Mouse (Mus musculus): Measurements from ENCODE around the gene Pip5k1c.

Pip5k1c gene

DNA sequence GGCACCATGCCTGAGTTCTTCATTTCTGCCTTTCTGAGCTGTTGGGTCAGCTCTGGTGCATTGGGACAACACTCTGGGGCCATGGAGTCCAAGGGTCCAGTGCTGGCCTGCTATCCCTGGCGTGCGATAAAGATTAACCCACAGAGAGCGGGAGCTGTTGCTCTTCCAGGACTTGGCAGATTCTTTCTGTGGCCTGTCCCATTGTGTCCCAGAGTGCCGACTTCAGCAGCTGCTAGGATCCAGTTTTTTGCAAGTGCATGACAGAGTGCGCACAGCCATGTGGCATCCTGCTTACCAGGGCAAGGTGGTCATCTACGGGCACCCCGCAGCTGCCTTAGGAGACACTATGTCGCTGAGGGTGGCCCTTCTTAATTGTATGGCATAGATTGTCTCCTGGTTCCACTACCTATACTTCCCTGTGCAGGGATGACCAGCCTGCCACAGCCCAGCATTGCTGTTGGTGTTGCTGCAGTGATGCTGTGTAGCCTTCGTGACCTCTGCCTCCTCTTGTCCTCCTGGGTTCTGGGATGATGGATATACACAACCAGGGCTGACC, 7.7 kb downstream of the Pip5k1c start:
- ATAC-seq (ENCODE audit: insufficient number of reproducible peaks, low FRiP score, low TSS enrichment) = no peak

DNA sequence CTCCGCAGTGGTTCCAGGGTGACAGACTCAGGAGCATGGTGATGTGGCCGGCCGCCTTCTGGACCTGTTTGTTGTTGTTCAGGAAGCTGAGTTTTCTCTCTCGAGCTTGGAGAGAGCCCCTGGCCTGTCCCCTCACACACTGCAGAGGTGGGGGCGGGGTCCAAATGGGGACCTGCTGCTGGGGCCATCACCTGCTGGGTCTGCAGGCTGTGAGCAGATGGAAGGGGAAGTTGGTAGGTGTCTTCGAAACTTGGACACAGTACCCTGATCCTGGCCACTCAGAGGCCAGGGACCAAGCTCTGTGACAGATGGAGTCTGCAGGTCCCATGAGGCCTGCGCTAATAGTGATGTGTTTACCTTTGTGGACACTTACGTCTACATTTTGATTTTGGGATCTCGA, 8.6 kb downstream of the Pip5k1c start:
- no peak for ATAC-seq (ENCODE audit: insufficient number of reproducible peaks, low FRiP score, low TSS enrichment)

DNA sequence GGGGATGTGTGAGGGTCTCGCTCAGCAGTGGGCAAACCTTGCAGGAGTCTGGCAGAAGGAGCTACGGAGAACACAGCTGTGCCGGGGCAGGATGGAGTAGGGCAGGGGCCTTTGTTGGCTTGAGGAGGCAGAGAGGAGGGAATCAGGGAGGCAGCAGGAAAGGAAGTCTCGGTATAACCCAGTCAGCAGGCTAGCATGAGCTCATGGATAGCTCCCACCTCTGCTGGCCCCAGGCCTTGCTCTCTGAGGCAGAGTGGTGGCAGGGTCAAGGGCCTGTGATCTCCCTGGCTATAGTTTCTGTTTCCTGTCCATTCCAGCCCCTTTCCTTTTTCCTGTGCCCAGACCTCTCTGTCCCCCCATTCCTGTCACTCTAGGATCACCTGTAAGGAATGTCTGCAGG, 9.5 kb downstream of the Pip5k1c start:
- no peak for ATAC-seq (ENCODE audit: insufficient number of reproducible peaks, low FRiP score, low TSS enrichment)

DNA sequence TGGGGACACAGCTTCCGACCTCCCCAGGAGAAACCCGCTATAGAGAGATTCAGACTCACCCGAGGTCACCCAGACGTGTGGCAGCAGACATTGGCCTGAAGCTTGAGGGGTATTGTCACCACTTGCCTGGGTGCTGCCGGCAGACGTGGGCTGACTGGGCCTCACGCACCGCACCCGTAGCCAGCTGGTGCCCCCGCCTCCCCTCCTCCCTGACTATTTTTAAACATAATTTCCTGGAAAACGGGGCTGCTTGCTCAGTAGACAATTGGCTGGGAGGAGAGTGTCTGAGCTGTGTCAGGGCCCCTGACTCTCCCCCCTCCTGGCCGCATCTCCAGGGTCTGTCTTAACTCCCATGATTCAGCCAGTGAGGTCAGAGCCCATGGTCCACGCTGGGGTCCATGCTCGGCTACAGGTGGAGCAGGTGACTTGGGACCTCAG, 10.0 kb downstream of the Pip5k1c start:
- no peak for ATAC-seq (ENCODE audit: insufficient number of reproducible peaks, low FRiP score, low TSS enrichment)

DNA sequence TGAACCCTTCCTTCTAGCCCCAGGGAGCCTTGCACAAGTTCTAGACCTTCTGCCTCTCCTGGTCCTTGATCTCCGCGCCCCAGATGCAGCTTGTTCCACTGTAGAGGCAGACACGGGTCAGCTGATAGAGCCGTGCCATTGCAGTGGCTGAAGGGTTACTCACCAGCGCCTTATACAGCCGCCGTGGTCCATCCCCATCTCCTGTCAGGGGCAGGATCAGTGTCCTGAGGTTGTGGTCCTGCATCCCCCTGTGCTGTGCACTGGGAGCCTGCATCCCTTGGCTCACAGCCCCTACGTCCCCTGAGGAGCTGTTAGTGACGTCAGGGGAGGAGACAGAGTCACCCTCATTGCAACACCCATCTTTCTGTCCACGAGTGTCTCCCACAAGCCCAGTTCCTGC, 10.5 kb downstream of the Pip5k1c start:
- no peak for ATAC-seq (ENCODE audit: insufficient number of reproducible peaks, low FRiP score, low TSS enrichment)

DNA sequence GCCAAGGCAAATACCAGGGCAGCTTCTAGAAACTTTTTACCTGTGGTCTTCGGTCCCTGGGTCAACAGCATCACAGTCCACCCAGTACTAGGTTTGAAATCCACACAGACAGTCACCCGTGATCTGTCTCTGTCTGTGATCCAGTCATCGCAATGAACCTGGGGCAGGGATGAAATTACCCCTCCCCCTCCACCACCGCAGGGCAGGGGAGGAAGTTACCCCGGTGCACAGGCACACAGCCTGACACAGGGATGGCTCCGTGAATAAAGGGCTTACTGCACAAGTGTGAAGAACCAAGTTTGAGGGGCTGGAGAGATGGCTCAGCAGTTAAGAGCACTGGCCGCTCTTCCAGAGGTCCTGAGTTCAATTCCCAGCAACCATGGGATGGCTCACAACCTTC, 11.0 kb downstream of the Pip5k1c start:
- no peak for ATAC-seq (ENCODE audit: insufficient number of reproducible peaks, low FRiP score, low TSS enrichment)

DNA sequence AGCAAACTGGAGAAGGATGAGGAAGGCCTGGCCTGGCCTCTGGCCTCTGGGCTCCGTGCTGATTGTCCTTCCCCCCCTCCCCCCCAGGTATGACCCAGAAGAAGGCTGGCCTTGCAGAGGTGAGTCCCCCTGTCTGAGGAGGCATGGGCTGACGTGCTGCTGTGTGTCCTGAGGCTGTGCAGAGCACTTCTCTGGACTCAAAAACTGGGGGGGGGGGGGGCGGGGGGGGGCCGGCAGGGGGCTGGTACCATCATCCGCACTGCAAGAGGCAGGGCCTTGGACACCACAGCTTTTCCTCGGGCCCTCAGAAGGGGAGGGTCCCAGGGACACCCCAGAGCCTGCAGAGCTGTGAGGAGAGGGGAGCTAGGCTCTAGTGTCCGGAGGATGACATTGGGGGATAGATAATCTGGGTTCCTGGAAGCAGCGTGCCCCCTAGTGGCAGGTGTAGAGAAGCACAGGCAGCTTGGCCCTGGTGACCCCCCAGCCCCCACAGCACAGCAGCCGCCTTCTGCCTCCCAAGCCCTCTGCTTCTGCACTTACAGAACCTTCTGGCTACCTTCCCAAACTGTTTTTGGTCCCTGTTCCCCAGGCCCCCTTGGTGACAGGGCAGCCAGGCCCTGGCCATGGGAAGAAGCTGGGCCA, 12.0 kb downstream of the Pip5k1c start:
- no peak for ATAC-seq (ENCODE audit: insufficient number of reproducible peaks, low FRiP score, low TSS enrichment)

DNA sequence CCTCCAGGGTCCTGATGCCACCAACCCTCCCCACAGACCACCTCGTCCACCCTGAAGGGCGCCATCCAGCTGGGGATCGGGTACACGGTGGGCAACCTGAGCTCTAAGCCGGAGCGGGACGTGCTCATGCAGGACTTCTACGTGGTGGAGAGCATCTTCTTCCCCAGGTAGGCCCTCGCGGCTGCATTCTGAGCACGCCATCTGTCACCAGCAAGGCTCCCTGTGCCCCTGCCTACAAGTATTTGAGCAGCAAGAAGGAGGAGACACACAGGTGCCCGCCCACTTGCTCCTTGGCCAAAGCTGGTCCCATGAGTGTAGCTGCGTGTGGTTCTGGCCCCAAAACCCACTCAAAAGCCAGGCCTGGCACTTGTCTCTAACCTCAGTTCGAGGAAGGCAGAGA, 12.9 kb downstream of the Pip5k1c start:
- no peak for ATAC-seq (ENCODE audit: insufficient number of reproducible peaks, low FRiP score, low TSS enrichment)

DNA sequence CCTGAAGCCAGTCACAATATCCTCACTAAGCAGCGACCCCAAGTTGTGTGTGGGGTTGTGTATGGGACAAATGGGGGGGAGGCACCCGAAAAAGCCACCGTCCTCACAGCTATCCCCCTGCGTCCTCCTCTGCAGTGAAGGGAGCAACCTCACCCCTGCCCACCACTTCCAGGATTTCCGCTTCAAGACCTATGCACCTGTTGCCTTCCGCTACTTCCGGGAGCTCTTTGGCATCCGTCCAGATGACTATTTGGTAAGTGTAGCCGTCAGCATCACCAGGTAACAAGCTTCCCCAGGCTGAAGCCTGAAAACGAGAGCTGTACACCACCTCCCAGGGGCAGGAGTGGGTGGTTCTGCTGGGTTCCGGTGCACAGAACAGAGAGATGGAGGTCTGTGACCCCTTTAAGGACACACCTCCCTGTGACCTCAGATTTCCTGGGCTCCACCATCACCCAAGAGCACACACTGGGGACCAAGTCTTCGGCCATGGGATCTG, 13.5 kb downstream of the Pip5k1c start:
- ATAC-seq (ENCODE audit: insufficient number of reproducible peaks, low FRiP score, low TSS enrichment) = no peak

DNA sequence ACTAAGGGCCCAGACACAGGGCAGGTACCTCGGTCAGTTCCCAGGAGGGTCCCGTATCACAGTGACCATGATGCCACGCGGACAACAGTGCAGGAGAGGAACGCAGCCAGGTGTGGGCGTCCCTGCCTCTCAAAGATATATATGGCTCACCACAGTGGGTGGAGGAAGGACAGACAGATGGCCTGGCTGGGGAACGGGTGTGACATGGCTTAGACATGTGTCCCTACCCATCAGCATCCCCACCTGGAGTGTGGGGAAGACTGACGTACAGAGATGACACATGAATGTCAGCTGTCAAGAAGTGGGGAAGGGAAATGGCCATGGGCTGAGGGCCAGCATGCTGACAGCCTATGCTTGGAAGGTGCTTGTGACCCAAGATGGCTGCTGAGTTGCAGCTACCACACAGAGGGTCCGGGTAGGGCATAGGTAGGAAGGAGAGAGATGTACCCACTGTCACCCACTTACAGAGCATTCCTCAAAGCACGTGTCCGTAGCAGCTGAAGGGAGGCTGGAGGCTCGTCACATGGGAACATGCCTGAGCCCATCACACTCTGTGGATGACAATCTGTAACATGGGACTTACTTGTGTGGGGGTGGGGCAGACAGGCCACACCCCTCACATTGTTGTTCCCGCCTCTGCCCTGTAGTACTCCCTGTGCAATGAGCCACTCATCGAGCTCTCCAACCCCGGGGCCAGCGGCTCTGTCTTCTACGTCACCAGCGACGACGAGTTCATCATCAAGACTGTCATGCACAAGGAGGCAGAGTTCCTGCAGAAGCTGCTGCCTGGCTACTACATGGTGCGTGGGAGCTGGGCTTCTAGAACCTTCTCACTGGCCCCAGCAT, 14.3 kb downstream of the Pip5k1c start:
- ATAC-seq (ENCODE audit: insufficient number of reproducible peaks, low FRiP score, low TSS enrichment) = no peak

DNA sequence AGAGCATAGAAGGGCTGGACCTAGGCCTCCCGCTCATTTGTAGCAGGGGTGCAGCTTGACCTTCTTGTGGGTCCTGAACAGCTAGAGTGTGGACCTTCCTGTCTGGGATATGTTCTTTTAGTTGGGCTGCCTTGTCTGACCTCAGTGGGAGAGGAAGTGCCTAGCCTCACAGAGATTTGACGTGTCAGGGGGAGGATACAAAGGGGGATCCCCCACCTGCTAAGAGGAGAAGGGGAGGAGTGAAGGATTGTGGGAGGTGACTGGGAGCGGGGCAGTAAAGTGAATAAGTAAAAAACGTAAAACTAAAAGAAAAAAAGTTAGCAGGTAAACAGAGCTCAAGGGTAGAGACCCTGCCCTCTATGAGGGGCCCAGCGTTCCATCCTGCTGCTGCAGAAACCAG, 16.8 kb downstream of the Pip5k1c start:
- no peak for ATAC-seq (ENCODE audit: insufficient number of reproducible peaks, low FRiP score, low TSS enrichment)

DNA sequence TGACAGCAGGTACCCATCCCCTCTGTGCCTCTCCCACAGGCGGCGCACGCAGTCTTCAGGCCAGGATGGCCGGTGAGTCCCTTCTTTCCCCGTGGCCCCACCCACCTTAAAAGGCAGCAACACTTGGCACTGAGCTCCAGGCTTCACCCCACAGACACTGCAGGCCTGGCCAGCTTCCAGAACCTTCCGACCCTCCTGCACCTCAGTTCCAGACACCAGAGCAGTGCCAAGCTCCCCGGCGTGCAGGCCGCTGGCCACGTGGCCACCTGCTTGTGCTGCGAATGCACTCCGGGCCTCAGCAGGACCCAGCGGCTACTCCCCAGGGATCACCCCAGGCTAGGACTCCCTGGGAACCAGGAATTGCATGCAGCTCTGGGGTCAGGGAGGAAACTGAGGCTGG, 20.8 kb downstream of the Pip5k1c start:
- no peak for ATAC-seq (ENCODE audit: insufficient number of reproducible peaks, low FRiP score, low TSS enrichment)

DNA sequence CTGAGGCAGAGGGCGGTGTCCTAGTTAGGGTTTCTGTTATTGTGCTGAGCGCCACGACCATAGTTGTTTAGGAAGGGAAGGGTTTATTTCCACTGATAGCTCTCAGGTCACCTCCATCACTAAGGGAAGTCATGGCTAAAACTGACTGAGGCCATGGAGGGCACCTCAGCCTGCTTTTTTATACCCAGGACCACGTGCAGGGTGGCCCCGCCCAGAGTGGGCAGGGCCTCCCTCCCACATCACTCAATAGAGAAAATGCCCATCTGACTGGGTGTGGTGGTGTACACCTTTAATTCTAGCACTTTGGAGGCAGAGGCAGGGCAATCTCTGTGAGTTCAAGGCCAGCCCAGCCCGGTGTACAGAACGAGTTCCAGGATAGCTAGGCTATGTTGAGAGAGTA, 21.4 kb downstream of the Pip5k1c start:
- ATAC-seq (ENCODE audit: insufficient number of reproducible peaks, low FRiP score, low TSS enrichment) = no peak

DNA sequence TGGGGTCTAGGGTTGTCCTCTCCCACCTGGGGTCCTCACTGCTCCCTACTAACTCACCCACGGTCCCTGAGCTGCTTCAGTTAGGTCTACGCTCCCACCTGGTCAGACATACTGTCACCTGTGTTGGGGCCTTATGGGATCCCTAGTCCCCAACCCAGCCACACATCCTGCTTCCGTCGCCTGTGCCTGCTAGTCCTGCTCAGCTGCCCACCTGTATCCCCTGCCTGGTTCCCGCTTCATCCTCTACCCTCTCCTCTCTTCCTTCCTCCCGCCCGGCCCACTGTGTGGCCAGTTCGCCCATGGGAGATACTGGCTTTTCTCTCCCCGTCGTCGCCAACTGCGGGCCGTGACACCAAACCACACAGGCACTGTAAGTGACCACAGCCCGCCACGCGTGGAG, 22.8 kb downstream of the Pip5k1c start:
- no peak for ATAC-seq (ENCODE audit: insufficient number of reproducible peaks, low FRiP score, low TSS enrichment)

DNA sequence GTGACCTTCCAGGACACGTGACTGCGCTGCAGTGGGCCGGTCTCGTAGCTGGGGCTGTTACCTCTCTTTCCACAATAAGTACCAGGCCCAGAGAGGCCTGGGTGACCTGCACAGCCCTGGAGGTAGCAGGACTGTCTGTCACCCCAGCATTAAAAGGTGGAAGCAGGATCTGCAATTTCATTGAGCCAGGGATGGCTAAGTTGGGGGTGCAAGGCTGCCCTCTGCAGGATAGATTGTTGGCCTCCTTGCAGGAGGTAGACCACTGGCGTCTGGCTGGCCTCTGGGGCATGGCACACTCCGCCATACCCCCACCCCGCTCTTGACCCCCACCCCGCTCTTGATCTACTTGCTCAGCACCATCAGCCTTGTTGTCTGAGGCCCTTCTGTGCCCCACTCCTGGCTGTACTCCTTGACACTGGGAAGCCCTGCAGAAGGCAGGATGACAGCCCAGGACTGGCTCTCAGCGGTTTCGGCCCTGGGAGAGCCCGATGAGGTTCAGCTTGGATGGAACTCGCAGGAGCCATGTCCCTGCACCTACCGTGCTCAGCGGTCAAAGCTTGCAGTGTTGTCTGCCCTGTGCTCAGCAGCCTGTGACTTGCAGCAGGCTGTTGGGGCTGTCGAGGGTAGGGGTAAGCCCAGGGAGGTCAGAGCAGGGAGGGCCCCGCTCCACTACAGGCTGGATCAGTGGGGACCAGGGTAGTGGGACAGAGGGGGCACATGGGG, 23.7 kb downstream of the Pip5k1c start:
- no peak for ATAC-seq (ENCODE audit: insufficient number of reproducible peaks, low FRiP score, low TSS enrichment)

DNA sequence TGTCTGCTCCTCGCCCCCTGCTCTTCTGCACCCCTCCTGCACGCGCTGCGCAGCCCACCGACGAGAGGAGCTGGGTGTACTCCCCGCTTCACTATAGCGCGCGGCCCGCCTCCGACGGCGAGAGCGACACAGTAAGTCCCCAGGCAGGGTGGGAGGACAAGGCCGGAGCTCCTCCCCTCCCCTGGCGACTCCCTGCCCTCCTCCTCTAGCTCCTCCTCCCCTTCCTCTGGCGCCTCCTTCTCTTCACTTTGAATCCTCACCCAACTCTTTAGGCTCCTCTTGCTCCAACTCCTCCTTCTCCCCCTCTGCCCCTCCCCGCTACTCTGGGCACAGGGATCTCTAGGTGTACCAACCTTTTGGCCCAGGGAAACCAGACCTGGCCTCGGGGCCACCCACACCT, 24.5 kb downstream of the Pip5k1c start:
- ATAC-seq (ENCODE audit: insufficient number of reproducible peaks, low FRiP score, low TSS enrichment) = no peak

DNA sequence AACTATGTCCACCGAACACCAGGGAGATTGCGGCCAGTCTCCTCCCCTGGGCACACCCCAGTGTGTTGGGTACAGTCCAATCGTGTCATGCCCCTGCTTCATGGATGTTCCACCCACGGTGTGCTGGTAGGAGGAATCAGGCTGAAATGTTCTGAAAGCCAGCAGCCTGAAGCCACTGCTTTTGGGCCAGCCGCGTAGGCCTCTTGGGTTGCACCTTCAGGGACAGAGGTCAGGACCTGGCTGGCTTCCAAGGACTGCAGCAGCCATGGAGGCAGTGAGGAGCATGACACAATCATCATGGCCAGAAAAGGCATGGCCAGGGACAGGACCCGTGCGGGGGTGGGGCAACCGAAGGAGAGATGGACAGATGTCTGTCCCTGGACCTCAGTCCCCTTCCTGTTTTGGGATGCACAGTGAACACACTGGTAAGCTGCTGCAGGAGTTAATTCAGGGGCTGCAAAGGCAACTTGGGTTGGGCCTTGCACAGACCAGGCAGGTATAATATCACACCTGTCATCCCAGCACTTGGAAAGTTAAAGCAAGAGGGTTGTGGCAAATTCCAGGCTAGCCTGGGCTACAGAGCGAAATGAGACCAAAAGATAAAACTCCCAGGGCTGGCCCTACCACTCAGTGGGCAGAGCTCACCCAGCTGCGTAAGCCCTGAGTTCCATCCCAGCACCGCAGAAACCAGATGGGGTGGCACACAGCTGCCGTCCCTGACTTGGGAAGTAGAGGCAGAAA, 26.0 kb downstream of the Pip5k1c start:
- no peak for ATAC-seq (ENCODE audit: insufficient number of reproducible peaks, low FRiP score, low TSS enrichment)

DNA sequence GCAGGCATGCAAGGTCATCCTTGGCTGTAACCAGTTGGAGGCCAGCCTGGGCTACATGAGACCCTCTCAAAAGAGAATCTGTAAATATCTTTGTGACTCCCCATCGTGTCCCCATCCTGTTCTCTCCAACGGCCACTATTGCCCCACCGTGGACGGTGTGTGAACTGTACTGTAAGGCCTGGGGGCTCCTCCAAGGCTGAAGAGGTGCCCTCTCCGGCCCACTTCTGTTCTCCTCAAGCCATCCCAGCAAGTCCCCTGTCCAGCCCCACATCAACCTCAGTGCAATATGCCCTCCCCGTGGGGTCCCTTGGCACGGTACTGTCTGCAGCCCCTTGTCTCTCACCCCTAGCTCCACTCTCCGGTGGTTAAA, 26.6 kb downstream of the Pip5k1c start:
- ATAC-seq (ENCODE audit: insufficient number of reproducible peaks, low FRiP score, low TSS enrichment) = 0 out of 2 replicates have a peak, but pooled peaks have one; percentile 4

DNA sequence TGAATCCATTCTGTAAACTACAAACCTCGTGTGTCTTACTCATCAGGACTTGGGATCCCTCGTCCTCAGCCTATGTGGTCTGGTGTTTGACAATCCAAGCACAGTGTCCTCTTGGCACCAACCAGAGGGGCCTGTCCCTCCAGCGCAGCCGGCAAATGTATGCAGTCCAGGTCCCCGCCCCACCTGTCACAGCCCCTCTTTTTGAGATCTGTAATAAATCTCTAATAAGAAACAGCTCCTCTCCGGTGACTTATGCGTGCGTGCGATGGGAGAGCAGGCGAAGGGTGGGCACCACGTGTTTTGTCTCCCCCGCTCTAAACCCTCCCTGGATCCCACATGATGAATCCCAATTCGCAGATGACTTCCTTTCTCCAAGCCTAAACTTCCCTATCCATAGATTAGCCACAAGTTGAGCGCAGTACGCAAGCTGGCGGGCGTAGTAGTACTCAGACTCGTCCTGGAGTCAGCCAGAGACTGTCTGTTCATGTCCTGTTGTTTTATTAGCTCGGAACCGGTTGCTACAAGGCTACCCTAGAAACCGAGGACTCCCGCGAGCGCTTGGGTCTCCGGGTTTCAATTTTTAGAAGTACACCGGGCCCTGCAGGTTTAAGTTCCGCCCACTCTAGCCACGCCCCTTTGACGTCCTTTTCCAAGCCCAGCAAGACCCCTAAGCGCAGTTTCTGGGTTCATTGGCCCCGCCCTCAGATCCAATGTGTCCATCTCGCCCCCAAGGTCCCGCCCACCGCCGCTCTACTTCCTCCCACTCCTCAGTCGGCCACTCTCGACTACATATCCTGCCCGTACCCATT, 27.2 kb downstream of the Pip5k1c start:
- ATAC-seq (ENCODE audit: insufficient number of reproducible peaks, low FRiP score, low TSS enrichment) = peak; percentile 58; the same call in 1 of the 2 replicates
